Mouse (Mus musculus): ENCODE measurements around the gene Pdia6. TPM values are rescaled to one million over a fixed set of nuclear protein-coding genes. Genes with fewer than 3 reads are reported as not detected.

Gene Pdia6
- polyA plus RNA-seq (2014; fragmentation: Nextera tagmentation; extraction: Ambion mirVana) = 268 and 305 TPM in 2 replicates

DNA sequence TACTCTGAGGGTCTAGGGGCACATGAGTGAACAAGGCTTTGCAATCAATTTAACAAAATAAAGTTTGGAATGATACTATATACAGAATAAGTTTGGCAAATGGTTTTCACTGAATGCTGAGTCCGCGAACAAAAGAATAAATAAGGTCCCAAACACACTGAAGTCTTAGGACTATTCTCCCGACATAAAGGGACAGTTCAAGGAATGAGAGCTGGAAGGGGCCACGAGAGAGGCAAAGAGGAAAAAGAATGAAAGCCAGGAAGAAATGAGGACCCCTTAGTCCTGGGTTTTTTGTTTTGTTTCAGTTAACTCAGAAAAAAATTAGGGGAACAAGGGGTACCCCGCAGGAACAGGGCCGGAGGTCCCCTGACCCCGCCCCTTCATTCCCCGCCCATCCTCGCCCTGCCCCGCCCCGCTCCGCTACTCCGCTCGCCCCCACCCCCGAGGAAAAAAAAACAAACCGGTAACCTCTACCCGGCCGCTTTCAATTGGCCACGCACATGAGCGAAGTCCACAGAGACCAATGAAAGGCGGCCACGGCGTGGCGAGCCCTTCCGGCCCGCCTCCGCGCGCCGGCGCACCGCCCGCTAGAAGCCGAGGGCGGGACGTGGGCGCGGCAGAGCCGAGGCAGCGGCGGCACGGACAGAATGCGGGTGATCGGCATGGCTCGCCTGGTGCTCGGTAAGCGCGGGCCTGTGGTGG lies at the start of gene Pdia6:
Gene Pdia6, plus strand, starts transcription at position 575 of the 702 bp plus-strand sequence.
- H3K36me3 ChIP-seq (replicated peaks; ENCODE audit: control insufficient read depth, insufficient read depth) = peaks cover 22% of the 10 kb centered on the region

DNA sequence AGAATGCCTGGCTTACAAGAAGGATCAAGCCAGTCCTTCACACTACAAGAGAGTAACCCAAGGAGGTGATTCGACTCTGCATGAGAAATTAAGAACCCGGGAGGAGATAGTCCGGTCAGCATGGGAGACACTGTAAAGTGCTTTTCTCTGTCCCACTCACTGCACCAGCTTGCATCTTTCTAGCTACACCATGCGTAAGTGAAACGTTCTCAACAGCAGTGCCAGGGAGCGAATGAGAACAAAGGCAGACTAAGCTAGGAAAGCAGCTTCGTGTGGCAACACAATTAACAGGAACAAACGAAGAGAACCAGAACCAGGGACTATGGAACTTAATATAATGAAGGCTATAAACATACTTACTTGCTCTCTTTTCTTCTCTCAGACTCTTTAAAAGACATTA lies 48.0 kb upstream of the Pdia6 start:
- H3K4me1 ChIP-seq (replicated peaks; ENCODE audit: control insufficient read depth, insufficient read depth, low read length) = no peaks in the 10 kb centered on the region
- H3K4me2 ChIP-seq (replicated peaks) = no peak overlapping the region
- no peak overlapping the region for H3K27ac ChIP-seq
- DNase-seq (ENCODE audit: low spot score) (no peak), ATAC-seq (ENCODE audit: low FRiP score) (no peak)
- 60% methylated on average over 8 of the region's 8 CpGs for WGBS
- H3K9ac ChIP-seq = no peak overlapping the region
- H3K27me3 ChIP-seq (ENCODE audit: control insufficient read depth, insufficient read depth, low read length) = no peaks in the 10 kb centered on the region
- no peak overlapping the region for H3K4me3 ChIP-seq (replicated peaks; ENCODE audit: low read length)
- H3K36me3 ChIP-seq (replicated peaks; ENCODE audit: control insufficient read depth, insufficient read depth) = no peaks in the 10 kb centered on the region
- no peaks in the 10 kb centered on the region for H3K9me3 ChIP-seq (ENCODE audit: control insufficient read depth, low read length)

More for the DNA sequence above, at the start of gene Pdia6:
- ATAC-seq (ENCODE audit: low FRiP score) (peak; percentile 99), DNase-seq (ENCODE audit: low spot score) (peak; percentile 97)
- peak within 1 kb of the TSS; percentile 88 for H3K9ac ChIP-seq
- WGBS = under 1% methylated on average over 41 of the region's 48 CpGs
- H3K27ac ChIP-seq = peak within 1 kb of the TSS; percentile 84
- peak within 1 kb of the TSS; percentile 95 for H3K4me3 ChIP-seq (replicated peaks; ENCODE audit: low read length)
- no peaks in the 10 kb centered on the region for H3K27me3 ChIP-seq (ENCODE audit: control insufficient read depth, insufficient read depth, low read length)
- H3K4me2 ChIP-seq (replicated peaks) = peak within 1 kb of the TSS; percentile 80
- peaks cover 20% of the 10 kb centered on the region for H3K4me1 ChIP-seq (replicated peaks; ENCODE audit: control insufficient read depth, insufficient read depth, low read length)
- no peaks in the 10 kb centered on the region for H3K9me3 ChIP-seq (ENCODE audit: control insufficient read depth, low read length)

DNA sequence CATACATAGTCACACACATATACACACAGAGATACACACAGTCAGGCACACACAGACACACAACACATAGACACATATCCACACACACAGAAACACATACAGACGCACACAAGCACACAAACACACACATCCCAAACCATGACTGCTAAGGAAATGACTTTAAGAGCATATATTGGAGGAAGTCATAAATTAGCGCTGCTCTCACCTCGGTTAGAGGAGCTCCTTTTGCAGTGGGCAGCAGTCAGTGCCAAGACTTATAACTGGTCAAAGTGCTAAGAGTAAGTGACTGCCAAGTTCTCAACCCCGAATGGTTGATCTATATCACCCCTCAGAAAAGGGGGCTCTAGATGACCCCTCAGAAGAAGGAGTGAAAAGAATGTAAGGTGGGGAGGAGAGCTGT lies 47.2 kb upstream of the Pdia6 start:
- WGBS = 85% methylated on average over 4 of the region's 4 CpGs
- no peak overlapping the region for H3K4me3 ChIP-seq (replicated peaks; ENCODE audit: low read length)
- H3K27me3 ChIP-seq (ENCODE audit: control insufficient read depth, insufficient read depth, low read length) = no peaks in the 10 kb centered on the region
- H3K4me1 ChIP-seq (replicated peaks; ENCODE audit: control insufficient read depth, insufficient read depth, low read length) = no peaks in the 10 kb centered on the region
- no peak for DNase-seq (ENCODE audit: low spot score)
- no peak for ATAC-seq (ENCODE audit: low FRiP score)
- no peak overlapping the region for H3K9ac ChIP-seq
- no peaks in the 10 kb centered on the region for H3K36me3 ChIP-seq (replicated peaks; ENCODE audit: control insufficient read depth, insufficient read depth)
- H3K27ac ChIP-seq = no peak overlapping the region
- no peaks in the 10 kb centered on the region for H3K9me3 ChIP-seq (ENCODE audit: control insufficient read depth, low read length)
- no peak overlapping the region for H3K4me2 ChIP-seq (replicated peaks)

DNA sequence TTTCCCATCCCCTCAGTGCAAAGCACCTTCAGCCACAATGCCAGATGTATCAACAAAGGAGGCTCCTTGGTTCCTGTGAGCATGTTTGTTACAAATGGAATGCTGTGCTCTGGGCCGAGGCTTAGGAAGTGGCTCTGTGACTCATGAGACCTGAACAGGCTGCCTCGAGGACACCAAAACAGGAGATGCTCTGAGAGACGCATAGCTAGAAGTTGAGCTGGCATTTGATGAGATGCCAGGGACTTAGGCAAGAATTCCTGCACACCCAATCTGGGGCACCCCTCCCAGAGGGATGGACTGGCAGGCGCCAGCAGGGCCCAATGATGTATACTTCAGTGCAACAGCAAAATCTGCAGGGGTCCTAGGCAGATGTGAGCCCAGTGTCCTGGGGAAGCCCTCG lies 45.7 kb upstream of the Pdia6 start:
- 82% methylated on average over 5 of the region's 5 CpGs for WGBS
- DNase-seq (ENCODE audit: low spot score) = no peak
- H3K27me3 ChIP-seq (ENCODE audit: control insufficient read depth, insufficient read depth, low read length) = no peaks in the 10 kb centered on the region
- no peak overlapping the region for H3K4me2 ChIP-seq (replicated peaks)
- H3K36me3 ChIP-seq (replicated peaks; ENCODE audit: control insufficient read depth, insufficient read depth) = no peaks in the 10 kb centered on the region
- no peak overlapping the region for H3K9ac ChIP-seq
- no peaks in the 10 kb centered on the region for H3K9me3 ChIP-seq (ENCODE audit: control insufficient read depth, low read length)
- H3K4me1 ChIP-seq (replicated peaks; ENCODE audit: control insufficient read depth, insufficient read depth, low read length) = no peaks in the 10 kb centered on the region
- H3K27ac ChIP-seq = no peak overlapping the region
- no peak overlapping the region for H3K4me3 ChIP-seq (replicated peaks; ENCODE audit: low read length)
- no peak for ATAC-seq (ENCODE audit: low FRiP score)

DNA sequence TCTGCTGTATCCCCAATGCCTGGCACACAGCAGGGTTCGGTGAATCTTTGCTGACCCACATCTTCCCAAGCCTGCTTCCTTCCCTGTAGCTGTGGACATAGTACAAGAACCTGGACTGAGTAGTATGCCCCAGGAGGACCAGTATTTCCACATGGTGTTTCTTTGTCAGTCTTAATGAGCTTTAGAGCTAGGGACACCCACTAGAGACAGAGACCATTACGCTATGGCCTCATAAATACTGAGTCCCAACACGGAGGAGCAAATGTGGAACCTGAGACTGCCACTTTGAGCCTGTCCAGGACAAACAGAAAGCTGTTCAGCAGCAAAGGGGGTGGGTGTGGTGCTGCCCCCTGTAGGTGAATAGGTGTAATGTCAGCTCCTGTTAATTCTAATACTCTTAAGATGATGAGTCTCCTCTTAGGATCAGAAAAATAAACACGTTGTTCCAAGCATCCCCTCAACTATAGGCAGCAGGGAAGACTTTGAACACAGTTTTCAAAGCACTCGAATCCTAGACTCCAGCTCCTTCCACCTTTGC lies 44.4 kb upstream of the Pdia6 start:
- Histone ChIP-seq H3K4me2 (replicated peaks) (no peak overlapping the region), H3K4me1 (replicated peaks; ENCODE audit: control insufficient read depth, insufficient read depth, low read length) (no peaks in the 10 kb centered on the region), H3K9me3 (ENCODE audit: control insufficient read depth, low read length) (no peaks in the 10 kb centered on the region), H3K4me3 (replicated peaks; ENCODE audit: low read length) (no peak overlapping the region), H3K27me3 (ENCODE audit: control insufficient read depth, insufficient read depth, low read length) (no peaks in the 10 kb centered on the region), H3K27ac (no peak overlapping the region), H3K9ac (no peak overlapping the region), H3K36me3 (replicated peaks; ENCODE audit: control insufficient read depth, insufficient read depth) (no peaks in the 10 kb centered on the region)
- ATAC-seq (ENCODE audit: low FRiP score) = no peak
- DNase-seq (ENCODE audit: low spot score) = no peak
- 47% methylated on average over 5 of the region's 5 CpGs for WGBS

DNA sequence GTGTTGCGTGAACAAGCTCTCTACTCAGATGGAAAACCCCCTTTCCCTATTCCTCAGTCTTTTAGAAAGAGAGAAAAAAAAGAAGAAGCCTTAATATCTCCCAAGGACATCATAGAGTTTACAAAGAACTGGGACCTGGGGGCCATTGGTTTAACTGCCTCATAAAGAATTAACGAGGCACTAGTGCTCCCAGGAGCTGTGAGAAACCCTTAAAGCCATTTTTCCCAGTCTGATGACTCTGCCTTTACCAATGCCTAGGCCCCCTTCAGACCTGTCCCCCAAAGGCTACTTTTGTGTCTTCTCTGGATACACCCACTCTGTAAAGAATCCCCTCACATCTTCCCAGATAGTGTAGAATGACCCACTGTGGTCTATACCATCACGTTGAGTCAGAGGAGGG lies 43.3 kb upstream of the Pdia6 start:
- Histone ChIP-seq H3K9ac (no peak overlapping the region), H3K9me3 (ENCODE audit: control insufficient read depth, low read length) (no peaks in the 10 kb centered on the region), H3K27ac (no peak overlapping the region), H3K36me3 (replicated peaks; ENCODE audit: control insufficient read depth, insufficient read depth) (no peaks in the 10 kb centered on the region), H3K4me2 (replicated peaks) (no peak overlapping the region), H3K4me3 (replicated peaks; ENCODE audit: low read length) (no peak overlapping the region), H3K27me3 (ENCODE audit: control insufficient read depth, insufficient read depth, low read length) (no peaks in the 10 kb centered on the region), H3K4me1 (replicated peaks; ENCODE audit: control insufficient read depth, insufficient read depth, low read length) (no peaks in the 10 kb centered on the region)
- ATAC-seq (ENCODE audit: low FRiP score) (no peak), DNase-seq (ENCODE audit: low spot score) (no peak)
- WGBS = 73% methylated on average over 3 of the region's 3 CpGs

DNA sequence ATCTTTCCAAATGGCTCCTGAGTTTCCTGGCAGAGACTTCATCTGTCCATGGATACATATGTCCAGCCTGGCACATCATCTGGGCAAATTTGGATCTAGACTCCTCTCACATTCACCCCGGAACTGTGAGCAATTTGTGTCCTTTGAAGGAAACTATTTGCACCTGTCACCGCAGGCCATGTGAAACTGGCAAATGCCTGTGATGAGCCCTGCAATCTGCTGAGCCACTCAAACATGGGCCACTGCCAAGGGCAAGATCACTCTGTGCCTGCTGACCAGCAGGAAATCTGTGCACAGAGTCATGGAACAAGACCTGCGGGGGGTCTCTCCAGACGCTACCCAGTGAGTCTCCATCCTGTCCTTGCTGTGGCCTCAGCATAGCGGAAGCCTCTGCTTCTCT lies 41.3 kb upstream of the Pdia6 start:
- DNase-seq (ENCODE audit: low spot score) (no peak), ATAC-seq (ENCODE audit: low FRiP score) (no peak)
- H3K9me3 ChIP-seq (ENCODE audit: control insufficient read depth, low read length) = no peaks in the 10 kb centered on the region
- no peak overlapping the region for H3K4me2 ChIP-seq (replicated peaks)
- H3K27me3 ChIP-seq (ENCODE audit: control insufficient read depth, insufficient read depth, low read length) = no peaks in the 10 kb centered on the region
- H3K9ac ChIP-seq = no peak overlapping the region
- no peak overlapping the region for H3K27ac ChIP-seq
- WGBS = 80% methylated on average over 5 of the region's 5 CpGs
- no peaks in the 10 kb centered on the region for H3K4me1 ChIP-seq (replicated peaks; ENCODE audit: control insufficient read depth, insufficient read depth, low read length)
- H3K36me3 ChIP-seq (replicated peaks; ENCODE audit: control insufficient read depth, insufficient read depth) = no peaks in the 10 kb centered on the region
- no peak overlapping the region for H3K4me3 ChIP-seq (replicated peaks; ENCODE audit: low read length)

DNA sequence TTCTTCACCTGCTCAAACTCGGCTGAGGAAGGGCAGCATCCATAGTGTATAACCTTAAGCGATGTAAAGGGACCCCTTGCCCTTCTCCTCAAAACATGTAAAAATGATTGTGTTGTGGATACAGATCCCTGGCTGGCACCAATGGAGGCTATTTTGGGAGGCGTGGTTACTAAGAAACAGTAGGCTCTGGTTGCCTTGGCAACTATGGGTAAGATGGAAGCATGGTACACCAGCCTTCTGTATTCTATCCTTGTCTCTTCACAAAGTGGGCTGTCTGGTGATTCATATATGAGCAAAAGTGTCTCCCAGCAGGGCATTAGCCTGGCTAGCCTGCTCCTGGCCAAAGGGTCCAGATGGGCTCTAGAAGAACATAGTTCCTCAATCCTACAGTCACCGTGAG lies 38.4 kb upstream of the Pdia6 start:
- Histone ChIP-seq H3K9me3 (ENCODE audit: control insufficient read depth, low read length) (no peaks in the 10 kb centered on the region), H3K4me2 (replicated peaks) (no peak overlapping the region), H3K27ac (no peak overlapping the region), H3K4me3 (replicated peaks; ENCODE audit: low read length) (no peak overlapping the region), H3K4me1 (replicated peaks; ENCODE audit: control insufficient read depth, insufficient read depth, low read length) (no peaks in the 10 kb centered on the region), H3K27me3 (ENCODE audit: control insufficient read depth, insufficient read depth, low read length) (no peaks in the 10 kb centered on the region), H3K9ac (no peak overlapping the region), H3K36me3 (replicated peaks; ENCODE audit: control insufficient read depth, insufficient read depth) (no peaks in the 10 kb centered on the region)
- WGBS = 72% methylated on average over 4 of the region's 4 CpGs
- no peak for DNase-seq (ENCODE audit: low spot score)
- no peak for ATAC-seq (ENCODE audit: low FRiP score)

DNA sequence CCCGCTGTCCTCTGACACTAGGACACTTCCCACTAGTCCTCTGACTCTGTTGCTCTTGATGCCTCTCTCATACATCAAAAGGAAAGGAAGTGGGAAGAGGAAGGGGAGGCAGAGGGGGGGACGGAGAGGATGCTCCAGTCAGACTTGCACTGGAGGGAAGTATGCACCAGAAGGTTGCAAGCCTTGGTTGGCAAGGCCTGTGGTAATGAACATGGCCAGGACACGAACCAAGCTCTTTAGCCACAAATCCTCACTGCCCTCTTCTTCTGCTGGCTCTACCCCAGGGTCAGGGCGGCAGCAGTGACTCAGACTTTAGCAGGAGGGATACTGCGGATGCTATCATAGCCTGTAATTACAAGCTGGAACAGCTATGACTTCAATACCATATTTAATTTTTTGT lies 35.8 kb upstream of the Pdia6 start:
- no peak for DNase-seq (ENCODE audit: low spot score)
- Histone ChIP-seq H3K9me3 (ENCODE audit: control insufficient read depth, low read length) (no peaks in the 10 kb centered on the region), H3K4me3 (replicated peaks; ENCODE audit: low read length) (no peak overlapping the region), H3K36me3 (replicated peaks; ENCODE audit: control insufficient read depth, insufficient read depth) (no peaks in the 10 kb centered on the region), H3K9ac (no peak overlapping the region), H3K4me2 (replicated peaks) (no peak overlapping the region), H3K27me3 (ENCODE audit: control insufficient read depth, insufficient read depth, low read length) (no peaks in the 10 kb centered on the region), H3K27ac (no peak overlapping the region), H3K4me1 (replicated peaks; ENCODE audit: control insufficient read depth, insufficient read depth, low read length) (0 out of 2 replicates have a peak, but pooled peaks cover 2% of the 10 kb centered on the region)
- 90% methylated on average over 5 of the region's 5 CpGs for WGBS
- ATAC-seq (ENCODE audit: low FRiP score) = no peak
